Mouse (Mus musculus): ENCODE results near the gene Dtl.
"Not testable (repeated sequence)": the region's sequence is repeated elsewhere in the genome, so short reads cannot be mapped to it uniquely, and the experiment has no call there.

Gene Dtl

GRCm38 (mm10) chr1:191519329-191520066, 55.8 kb downstream of the Dtl start:
- no peak for DNase-seq (ENCODE audit: low spot score)

- DNase-seq (ENCODE audit: low spot score): no peak
Measured at GRCm38 (mm10) chr1:191518911-191519310, 56.4 kb downstream of the Dtl start.

GRCm38 (mm10) chr1:191517969-191518368, 57.4 kb downstream of the Dtl start:
- no peak for DNase-seq (ENCODE audit: low spot score)

- no peak for DNase-seq (ENCODE audit: low spot score)
Measured at GRCm38 (mm10) chr1:191517056-191517455, 58.3 kb downstream of the Dtl start.

- DNase-seq (ENCODE audit: low spot score): not testable (repeated sequence)
Measured at GRCm38 (mm10) chr1:191516351-191516750, 59.0 kb downstream of the Dtl start.

- DNase-seq (ENCODE audit: low spot score): no peak
Measured at GRCm38 (mm10) chr1:191513195-191513594, 62.1 kb downstream of the Dtl start.

- DNase-seq (ENCODE audit: low spot score): no peak
Measured at GRCm38 (mm10) chr1:191512383-191512782, 63.0 kb downstream of the Dtl start.

GRCm38 (mm10) chr1:191511503-191511902, 63.8 kb downstream of the Dtl start:
- DNase-seq (ENCODE audit: low spot score): no peak

- DNase-seq (ENCODE audit: low spot score): no peak
Measured at GRCm38 (mm10) chr1:191509865-191510264, 65.5 kb downstream of the Dtl start.

- DNase-seq (ENCODE audit: low spot score): no peak
Measured at GRCm38 (mm10) chr1:191509131-191509530, 66.2 kb downstream of the Dtl start.

GRCm38 (mm10) chr1:191506791-191507190, 68.6 kb downstream of the Dtl start:
- DNase-seq (ENCODE audit: low spot score): no peak

GRCm38 (mm10) chr1:191499666-191500065, 75.7 kb downstream of the Dtl start:
- DNase-seq (ENCODE audit: low spot score): no peak

GRCm38 (mm10) chr1:191498271-191498955, 76.9 kb downstream of the Dtl start:
- no peak for DNase-seq (ENCODE audit: low spot score)

GRCm38 (mm10) chr1:191496676-191497075, 78.7 kb downstream of the Dtl start:
- DNase-seq (ENCODE audit: low spot score): no peak

- no peak for DNase-seq (ENCODE audit: low spot score)
Measured at GRCm38 (mm10) chr1:191495051-191495467, 80.3 kb downstream of the Dtl start.

GRCm38 (mm10) chr1:191494303-191494655, 81.1 kb downstream of the Dtl start:
- no peak for DNase-seq (ENCODE audit: low spot score)

GRCm38 (mm10) chr1:191493476-191494302, 81.7 kb downstream of the Dtl start:
- DNase-seq (ENCODE audit: low spot score): no peak

- no peak for DNase-seq (ENCODE audit: low spot score)
Measured at GRCm38 (mm10) chr1:191490446-191490845, 84.9 kb downstream of the Dtl start.

Data from testis, postnatal 10 days (tissue).